Mouse (Mus musculus) small intestine, adult 10 weeks (tissue): ENCODE results near the gene Fshr. TPM values are rescaled to one million over a fixed set of nuclear protein-coding genes. Genes with fewer than 3 reads are reported as not detected.

Experiments used
- polyA plus RNA-seq: library from polyadenylated mRNA; stranded (reverse); fragments of 350-450 nt; fragmentation: Illumina TruSeq; extraction: RNeasy Lipid Tissue Mini Kit (QIAGEN cat#74804); gene quantifications from one replicate; pipeline ENCODE4 v1.2.3, GENCODE M21; 2014; ENCODE audit warnings: low replicate concordance

Gene Fshr
- not detected for polyA plus RNA-seq

GRCm38 (mm10) chr17:89200575-89200974, at the start of gene Fshr:
Gene Fshr (minus strand): TSS chr17:89200675.

